Mouse (Mus musculus) midbrain, embryonic 14.5 days (tissue): ENCODE measurements at regions not wholly inside any gene's neighbourhood (a gene's known extent, or its start where the extent isn't known, plus 50 kb on each side); places are given as distances from the start of the nearest gene placed in this dataset.

ENCODE experiments used
- ATAC-seq: fragments of 200-750 bp; cut with Nextera tagmentation; 2 replicates; pipeline ENCODE4 v1.8.0; 2017; ENCODE audit warnings: moderate number of reproducible peaks, moderate library complexity; ENCODE audit not compliant: low FRiP score, low TSS enrichment
- DNase-seq: peaks from one replicate; pipeline ENCODE4 v3.0.0-alpha.2; 2015
- H3K27ac ChIP-seq: fragments of 300-500 bp; sonication (generic); replicated peaks from 2 replicates; pipeline ENCODE4 v1.5.1; 2014; ENCODE audit warnings: mild to moderate bottlenecking, low read depth, low read length, moderate library complexity
- H3K27me3 ChIP-seq: fragments of 300-500 bp; sonication (generic); 2 replicates; pipeline ENCODE4 v1.6.1; 2014; ENCODE audit warnings: low read length, control low read depth, mixed read lengths; ENCODE audit not compliant: control insufficient read depth, insufficient read depth
- H3K36me3 ChIP-seq: fragments of 300-500 bp; sonication (generic); 2 replicates; pipeline ENCODE4 v1.6.1; 2014; ENCODE audit warnings: low read length, control low read depth; ENCODE audit not compliant: control insufficient read depth, insufficient read depth
- H3K4me1 ChIP-seq: fragments of 300-500 bp; sonication (generic); 2 replicates; pipeline ENCODE4 v1.6.1; 2014; ENCODE audit warnings: mild to moderate bottlenecking, antibody characterized with exemption, low read length, control low read depth; ENCODE audit not compliant: control insufficient read depth, insufficient read depth
- H3K4me2 ChIP-seq: fragments of 300-500 bp; sonication (generic); 2 replicates; pipeline ENCODE4 v1.6.1; 2014; ENCODE audit warnings: mild to moderate bottlenecking, low read length, moderate library complexity
- H3K4me3 ChIP-seq: fragments of 300-500 bp; sonication (generic); replicated peaks from 2 replicates; pipeline ENCODE4 v1.5.1; 2014; ENCODE audit warnings: low read depth, low read length
- H3K9ac ChIP-seq: fragments of 300-500 bp; sonication (generic); replicated peaks from 2 replicates; pipeline ENCODE4 v1.6.1; 2014; ENCODE audit warnings: mild to moderate bottlenecking, low read length, moderate library complexity
- H3K9me3 ChIP-seq: fragments of 300-500 bp; sonication (generic); 2 replicates; pipeline ENCODE4 v1.6.1; 2016; ENCODE audit warnings: low read length, control low read depth, mixed read lengths; ENCODE audit not compliant: control insufficient read depth
- WGBS: fragments of 180-500 bp; shearing (Covaris S2); extraction: QIAGEN DNeasy Blood & Tissue Kit; methylation state at CpG from one replicate; pipeline ENCODE4 v1.1.7; 2014; 5-methylcytosine and 5-hydroxymethylcytosine counted together

DNA sequence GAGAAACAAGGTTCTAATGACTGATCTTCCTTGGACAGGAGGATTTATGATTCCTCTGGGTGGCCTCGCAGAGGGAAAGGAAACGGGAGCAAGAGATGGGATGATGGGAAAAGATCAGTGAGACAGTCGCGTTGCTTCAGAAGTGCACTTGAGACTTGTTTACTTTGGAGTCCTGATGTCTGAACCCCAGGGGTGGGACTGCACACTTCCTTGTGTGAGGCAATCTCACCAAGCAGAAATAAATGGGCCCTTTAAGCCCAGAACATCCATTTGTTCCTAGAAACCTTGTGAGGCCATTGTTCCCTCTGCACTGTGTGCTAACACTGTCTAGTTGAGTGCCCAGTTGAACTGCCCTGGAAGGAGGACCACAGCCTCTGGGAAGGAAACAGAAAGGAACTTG, 81.5 kb upstream of the Tmc1 start:
- H3K9ac ChIP-seq = no peak overlapping the region
- 92% methylated on average over 4 of the region's 4 CpGs for WGBS
- DNase-seq (no peak), ATAC-seq (no peak)
- peaks cover 7% of the 10 kb centered on the region for H3K4me1 ChIP-seq
- no peak overlapping the region for H3K4me3 ChIP-seq
- H3K27ac ChIP-seq = no peak overlapping the region
- no peaks in the 10 kb centered on the region for H3K9me3 ChIP-seq
- H3K36me3 ChIP-seq = no peaks in the 10 kb centered on the region
- no peaks in the 10 kb centered on the region for H3K27me3 ChIP-seq
- H3K4me2 ChIP-seq = no peak overlapping the region

DNA sequence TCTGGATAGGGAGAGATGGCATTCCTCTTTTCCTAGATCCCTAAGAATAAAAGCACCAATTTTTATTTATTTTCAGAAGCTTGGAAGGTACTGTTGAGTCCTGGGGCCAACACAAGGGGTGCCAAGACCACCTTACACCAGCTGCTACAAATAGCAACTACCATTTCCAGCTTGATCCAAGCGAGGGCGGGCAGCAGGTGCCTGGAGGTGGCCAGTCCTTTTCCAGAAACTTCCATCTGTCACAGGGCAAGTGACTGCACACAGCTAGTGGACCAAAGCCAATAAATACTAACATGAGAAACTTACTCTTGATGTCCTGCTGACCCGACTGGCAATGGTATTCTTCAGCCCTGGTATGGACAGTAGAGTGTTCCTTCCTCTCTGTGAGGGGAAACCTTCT, 80.0 kb upstream of the Tmc1 start:
- H3K9ac ChIP-seq = no peak overlapping the region
- H3K4me3 ChIP-seq = no peak overlapping the region
- H3K27ac ChIP-seq = no peak overlapping the region
- peaks cover 7% of the 10 kb centered on the region for H3K4me1 ChIP-seq
- no peaks in the 10 kb centered on the region for H3K9me3 ChIP-seq
- ATAC-seq (no peak), DNase-seq (no peak)
- no peak overlapping the region for H3K4me2 ChIP-seq
- 90% methylated on average over 3 of the region's 3 CpGs for WGBS
- H3K36me3 ChIP-seq = no peaks in the 10 kb centered on the region
- H3K27me3 ChIP-seq = no peaks in the 10 kb centered on the region

DNA sequence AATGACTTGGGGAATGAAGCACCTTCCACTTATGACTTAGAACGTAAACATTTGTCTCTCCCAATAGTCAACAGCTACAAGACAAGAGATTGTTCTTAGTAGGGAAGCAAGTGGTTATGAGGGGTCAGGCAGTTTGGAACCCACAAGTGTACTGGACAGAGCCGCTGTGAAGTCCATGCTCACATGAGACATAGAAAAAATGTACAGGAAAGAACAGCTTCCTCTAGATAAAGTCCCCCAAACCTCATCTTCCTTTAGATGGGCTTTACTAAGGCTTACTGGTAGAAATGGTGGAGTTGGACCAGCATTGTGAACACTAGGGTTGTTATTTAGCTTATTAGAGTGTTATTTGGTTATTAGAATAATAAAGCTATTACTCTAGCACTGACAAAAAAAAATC, 78.6 kb upstream of the Tmc1 start:
- Histone ChIP-seq H3K27me3 (no peaks in the 10 kb centered on the region), H3K4me1 (peaks cover 5% of the 10 kb centered on the region), H3K4me2 (no peak overlapping the region), H3K27ac (no peak overlapping the region), H3K9me3 (no peaks in the 10 kb centered on the region), H3K4me3 (no peak overlapping the region), H3K36me3 (no peaks in the 10 kb centered on the region), H3K9ac (no peak overlapping the region)
- ATAC-seq (no peak), DNase-seq (no peak)
- WGBS = 89% methylated on average over 2 of the region's 2 CpGs

DNA sequence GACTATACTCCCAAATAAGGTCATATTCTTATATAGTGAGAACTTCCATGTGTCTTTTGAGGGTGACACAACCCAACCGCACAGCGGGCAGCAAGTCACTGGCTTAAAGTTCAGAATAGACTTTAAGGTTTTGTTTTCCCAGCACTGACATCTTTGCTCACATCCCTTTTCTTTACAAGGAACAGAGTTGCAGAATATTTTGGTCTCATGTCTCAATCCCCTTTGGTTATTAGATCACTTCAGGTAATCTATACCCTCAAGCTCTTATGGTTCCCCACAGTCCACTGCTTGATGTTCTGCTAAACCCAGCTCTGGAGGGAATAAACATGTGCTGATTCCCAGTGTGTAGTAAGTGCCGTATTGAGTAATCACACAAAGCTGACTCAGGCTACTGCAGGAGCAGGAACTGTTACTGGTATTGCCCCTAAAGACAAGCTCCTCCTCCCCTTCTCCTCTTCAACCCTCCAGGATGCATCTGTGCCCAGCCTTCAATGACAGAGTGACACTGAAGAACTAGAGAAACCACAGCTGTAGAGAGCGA, 77.8 kb upstream of the Tmc1 start:
- no peak for ATAC-seq
- Histone ChIP-seq H3K9me3 (no peaks in the 10 kb centered on the region), H3K9ac (no peak overlapping the region), H3K27me3 (no peaks in the 10 kb centered on the region), H3K4me3 (no peak overlapping the region), H3K4me1 (0 out of 2 replicates have a peak, but pooled peaks cover under 1% of the 10 kb centered on the region), H3K36me3 (no peaks in the 10 kb centered on the region), H3K4me2 (no peak overlapping the region), H3K27ac (no peak overlapping the region)
- WGBS = 88% methylated on average over 4 of the region's 4 CpGs
- DNase-seq = no peak

DNA sequence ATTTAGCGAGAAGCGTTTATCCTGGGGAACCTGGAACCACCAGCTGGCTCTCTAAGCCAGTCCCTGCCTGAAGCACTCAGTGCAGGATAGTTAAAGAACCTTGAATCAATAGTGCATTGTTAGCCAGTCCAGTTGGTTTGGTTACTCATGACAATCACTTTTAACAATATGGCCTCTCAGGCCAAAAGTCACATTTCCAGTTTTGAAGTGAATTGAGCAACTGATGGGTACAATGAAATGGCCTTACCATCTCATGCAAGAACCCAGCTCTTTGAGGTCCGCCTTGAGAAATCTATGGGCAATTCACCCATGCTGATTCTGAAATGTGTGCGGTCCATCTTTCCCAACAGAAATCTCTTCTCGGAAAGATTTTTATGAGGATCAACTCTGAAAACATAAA, 77.0 kb upstream of the Tmc1 start:
- no peak for ATAC-seq
- no peak overlapping the region for H3K9ac ChIP-seq
- no peaks in the 10 kb centered on the region for H3K27me3 ChIP-seq
- no peak for DNase-seq
- no peaks in the 10 kb centered on the region for H3K9me3 ChIP-seq
- WGBS = 81% methylated on average over 5 of the region's 5 CpGs
- no peaks in the 10 kb centered on the region for H3K4me1 ChIP-seq
- H3K36me3 ChIP-seq = no peaks in the 10 kb centered on the region
- no peak overlapping the region for H3K4me2 ChIP-seq
- no peak overlapping the region for H3K4me3 ChIP-seq
- no peak overlapping the region for H3K27ac ChIP-seq

DNA sequence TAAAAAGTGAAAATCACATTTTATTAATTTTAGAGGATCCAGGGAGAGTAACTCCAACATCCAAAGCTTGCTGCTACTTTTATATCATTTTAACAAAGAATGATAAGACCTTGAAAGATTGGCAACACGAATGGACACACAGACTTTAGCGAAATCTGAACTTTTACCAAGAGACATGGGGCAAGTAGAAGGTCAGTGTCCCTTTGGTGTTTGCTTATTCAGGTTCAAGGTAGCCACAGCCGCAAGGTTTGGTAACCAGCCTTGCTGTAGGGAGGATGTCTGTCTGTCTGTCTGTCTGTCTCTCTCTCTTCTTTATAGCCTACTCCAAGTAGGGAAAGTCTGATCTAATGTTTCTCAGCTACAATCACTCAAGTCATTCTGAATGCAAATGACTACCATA, 75.0 kb upstream of the Tmc1 start:
- H3K4me2 ChIP-seq = no peak overlapping the region
- WGBS = 92% methylated on average over 3 of the region's 3 CpGs
- no peaks in the 10 kb centered on the region for H3K4me1 ChIP-seq
- no peaks in the 10 kb centered on the region for H3K9me3 ChIP-seq
- ATAC-seq (no peak), DNase-seq (no peak)
- H3K4me3 ChIP-seq = no peak overlapping the region
- no peak overlapping the region for H3K27ac ChIP-seq
- no peaks in the 10 kb centered on the region for H3K36me3 ChIP-seq
- H3K27me3 ChIP-seq = no peaks in the 10 kb centered on the region
- H3K9ac ChIP-seq = no peak overlapping the region

DNA sequence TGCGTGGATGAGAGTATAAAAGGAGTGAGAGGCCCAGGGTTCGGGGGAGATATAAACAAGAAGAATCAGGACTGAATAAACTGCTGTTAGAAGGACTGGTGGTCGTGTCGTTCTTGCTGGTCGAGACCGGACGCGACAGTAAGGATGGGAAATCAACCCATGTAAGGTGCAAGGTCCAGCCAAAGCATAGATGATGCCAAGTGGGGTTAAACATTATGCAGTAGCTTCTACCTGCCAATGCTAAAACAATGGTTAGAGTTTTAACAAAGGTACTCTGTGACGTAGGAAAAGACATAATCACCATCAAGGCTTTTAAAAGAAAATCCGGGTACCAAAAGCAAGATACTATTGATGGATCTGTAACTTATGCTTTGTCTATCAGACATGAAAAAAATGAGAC, 58.4 kb upstream of the Tmc1 start:
- 91% methylated on average over 8 of the region's 10 CpGs for WGBS
- no peaks in the 10 kb centered on the region for H3K9me3 ChIP-seq
- H3K27ac ChIP-seq = no peak overlapping the region
- no peak for ATAC-seq
- no peak overlapping the region for H3K4me2 ChIP-seq
- no peak overlapping the region for H3K9ac ChIP-seq
- H3K4me1 ChIP-seq = no peaks in the 10 kb centered on the region
- no peaks in the 10 kb centered on the region for H3K27me3 ChIP-seq
- no peaks in the 10 kb centered on the region for H3K36me3 ChIP-seq
- no peak for DNase-seq
- H3K4me3 ChIP-seq = no peak overlapping the region

DNA sequence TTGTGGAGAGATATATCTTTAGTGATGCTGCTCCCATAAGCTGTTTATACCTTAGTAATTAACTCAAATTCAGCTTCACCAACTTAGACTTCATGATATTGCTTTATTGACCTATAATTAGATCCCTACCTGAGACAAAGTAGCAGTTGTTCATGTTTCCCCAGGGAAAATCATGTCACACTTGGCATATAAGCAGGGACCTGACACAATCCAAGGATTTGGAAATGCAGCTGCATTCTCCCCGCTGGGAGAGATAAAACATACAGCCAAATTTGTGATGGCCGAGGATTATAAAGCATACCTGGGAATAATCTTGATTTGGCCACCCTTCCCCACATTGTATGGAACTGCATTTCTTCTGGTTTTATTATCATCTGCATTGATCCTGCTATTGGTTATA, 55.6 kb upstream of the Tmc1 start:
- H3K9me3 ChIP-seq = no peaks in the 10 kb centered on the region
- 94% methylated on average over 2 of the region's 2 CpGs for WGBS
- H3K4me3 ChIP-seq = no peak overlapping the region
- no peak overlapping the region for H3K27ac ChIP-seq
- H3K4me2 ChIP-seq = no peak overlapping the region
- no peaks in the 10 kb centered on the region for H3K36me3 ChIP-seq
- no peaks in the 10 kb centered on the region for H3K4me1 ChIP-seq
- ATAC-seq (no peak), DNase-seq (no peak)
- no peaks in the 10 kb centered on the region for H3K27me3 ChIP-seq
- H3K9ac ChIP-seq = no peak overlapping the region

DNA sequence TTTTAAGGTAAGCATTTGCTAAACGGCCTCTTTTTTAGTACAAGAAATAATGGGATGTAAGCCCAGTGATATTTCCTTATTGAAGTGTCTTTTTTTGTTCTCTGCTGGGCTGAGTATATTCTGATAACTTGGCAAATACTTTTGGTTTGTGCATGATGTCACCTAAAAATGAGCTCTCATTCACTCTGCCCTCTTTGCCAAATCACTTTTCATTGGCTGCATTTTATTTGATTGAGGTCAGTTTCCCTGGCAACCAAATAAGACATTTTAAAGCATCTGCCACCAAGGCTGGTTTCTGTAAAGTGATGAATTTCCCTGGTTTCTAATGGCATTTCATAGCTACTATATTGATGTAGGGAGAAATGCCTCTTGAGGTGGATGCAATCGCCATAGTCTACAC, 50.4 kb upstream of the Tmc1 start:
- Histone ChIP-seq H3K9ac (no peak overlapping the region), H3K4me2 (no peak overlapping the region), H3K4me3 (no peak overlapping the region), H3K9me3 (no peaks in the 10 kb centered on the region), H3K36me3 (no peaks in the 10 kb centered on the region), H3K27ac (no peak overlapping the region), H3K27me3 (no peaks in the 10 kb centered on the region), H3K4me1 (no peaks in the 10 kb centered on the region)
- peak; percentile 19 for DNase-seq
- ATAC-seq = no peak
- WGBS = 70% methylated on average over 2 of the region's 2 CpGs
